Mouse (Mus musculus): ENCODE results near the gene Gucy1b2.

Gene Gucy1b2

GRCm38 (mm10) chr14:62443840-62444430 is 12.2 kb downstream of the Gucy1b2 start:
- no peak for DNase-seq

GRCm38 (mm10) chr14:62442971-62443370 is 13.1 kb downstream of the Gucy1b2 start:
- DNase-seq: no peak

- DNase-seq: no peak
Measured at GRCm38 (mm10) chr14:62440036-62440435, 16.1 kb downstream of the Gucy1b2 start.

GRCm38 (mm10) chr14:62438236-62438635 is 17.9 kb downstream of the Gucy1b2 start:
- DNase-seq: peak; percentile 24

GRCm38 (mm10) chr14:62437806-62438205 is 18.3 kb downstream of the Gucy1b2 start:
- DNase-seq: no peak

GRCm38 (mm10) chr14:62425277-62425691 is 30.8 kb downstream of the Gucy1b2 start:
- no peak for DNase-seq

GRCm38 (mm10) chr14:62422265-62422664 is 33.8 kb downstream of the Gucy1b2 start:
- DNase-seq: no peak

- no peak for DNase-seq
Measured at GRCm38 (mm10) chr14:62417501-62417900, 38.6 kb downstream of the Gucy1b2 start.

GRCm38 (mm10) chr14:62416742-62417134 is 39.4 kb downstream of the Gucy1b2 start:
- no peak for DNase-seq

GRCm38 (mm10) chr14:62416007-62416741 is 39.9 kb downstream of the Gucy1b2 start:
- no peak for DNase-seq

- no peak for DNase-seq
Measured at GRCm38 (mm10) chr14:62395346-62395745, 60.7 kb downstream of the Gucy1b2 start.

- no peak for DNase-seq
Measured at GRCm38 (mm10) chr14:62392754-62393153, 63.3 kb downstream of the Gucy1b2 start.

GRCm38 (mm10) chr14:62389729-62390536 is 66.2 kb downstream of the Gucy1b2 start:
- DNase-seq: no peak

GRCm38 (mm10) chr14:62389064-62389728 is 66.9 kb downstream of the Gucy1b2 start:
- DNase-seq: no peak

- no peak for DNase-seq
Measured at GRCm38 (mm10) chr14:62383786-62384299, 72.2 kb downstream of the Gucy1b2 start.

- no peak for DNase-seq
Measured at GRCm38 (mm10) chr14:62383109-62383508, 73.0 kb downstream of the Gucy1b2 start.

- DNase-seq: no peak
Measured at GRCm38 (mm10) chr14:62380606-62381005, 75.5 kb downstream of the Gucy1b2 start.

- no peak for DNase-seq
Measured at GRCm38 (mm10) chr14:62379391-62379790, 76.7 kb downstream of the Gucy1b2 start.

- DNase-seq: no peak
Measured at GRCm38 (mm10) chr14:62376115-62376514, 80.0 kb downstream of the Gucy1b2 start.

GRCm38 (mm10) chr14:62375694-62376093 is 80.4 kb downstream of the Gucy1b2 start:
- peak; percentile 21 for DNase-seq

- no peak for DNase-seq
Measured at GRCm38 (mm10) chr14:62374001-62374400, 82.1 kb downstream of the Gucy1b2 start.

GRCm38 (mm10) chr14:62370819-62371218 is 85.3 kb downstream of the Gucy1b2 start:
- peak; percentile 51 for DNase-seq

GRCm38 (mm10) chr14:62363774-62364173 is 92.3 kb downstream of the Gucy1b2 start:
- no peak for DNase-seq
